Mouse (Mus musculus): Measurements from ENCODE around the gene Hist1h2bc. TPM values are rescaled to one million over a fixed set of nuclear protein-coding genes. Genes with fewer than 3 reads are reported as not detected.

The Hist1h2bc gene
- total RNA-seq (2015; ENCODE audit: low replicate concordance) (44.9 and 49.2 TPM in 2 replicates), total RNA-seq (2017; ENCODE audit: low replicate concordance) (164 and 206 TPM in 2 replicates)

DNA sequence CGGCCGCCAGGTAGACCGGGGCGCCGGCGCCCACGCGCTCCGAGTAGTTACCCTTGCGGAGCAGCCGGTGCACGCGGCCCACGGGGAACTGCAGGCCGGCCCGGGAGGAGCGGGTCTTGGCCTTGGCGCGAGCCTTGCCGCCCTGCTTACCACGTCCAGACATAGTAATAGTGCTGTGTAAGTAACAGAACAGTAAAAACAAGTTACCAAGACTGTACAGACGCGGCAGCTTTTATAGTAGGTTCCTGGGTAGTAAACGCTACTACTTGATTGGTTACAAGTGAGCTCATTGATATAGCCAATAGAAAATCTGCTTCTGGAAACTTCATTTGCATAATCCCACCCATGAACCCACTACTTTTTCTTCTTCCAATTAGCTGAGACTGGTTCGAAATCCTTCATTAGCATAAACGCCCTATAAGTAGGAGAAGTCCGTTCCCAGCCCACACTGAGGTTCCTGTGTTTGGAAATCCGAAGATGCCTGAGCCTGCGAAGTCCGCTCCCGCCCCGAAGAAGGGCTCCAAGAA is at the start of gene Hist1h2bc, which contains the start of gene Hist1h2ac:
Gene Hist1h2bc (plus strand): TSS at position 445 of the 527 bp plus-strand sequence.
Gene Hist1h2ac (minus strand): TSS at position 194 of the 527 bp plus-strand sequence.
- ATAC-seq (replicated peaks; ENCODE audit: low FRiP score, poor library complexity, severe bottlenecking): peak; percentile 87

- no peak for ATAC-seq (replicated peaks; ENCODE audit: low FRiP score, poor library complexity, severe bottlenecking)
These were observed 24.2 kb upstream of the Hist1h2bc start for GRCm38 (mm10) chr13:23659636-23660366.

DNA sequence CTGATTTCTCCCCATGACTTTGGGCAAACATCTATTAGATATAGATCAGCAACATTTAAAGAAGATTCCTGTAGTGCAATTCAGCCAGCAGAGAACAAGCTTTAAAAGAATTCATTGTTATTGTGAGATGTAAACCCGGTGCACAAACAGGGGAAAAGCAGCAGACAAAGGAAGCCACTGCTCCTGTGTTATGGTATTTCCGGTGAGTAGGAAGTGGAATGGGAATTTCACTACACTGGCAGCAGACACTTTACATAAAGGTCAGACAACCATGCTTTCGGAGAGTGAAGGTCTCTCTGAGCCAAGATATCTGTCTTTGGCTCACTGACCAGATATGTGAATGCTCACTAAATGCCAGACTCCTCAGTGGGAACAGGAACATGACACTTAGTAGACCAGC is 21.5 kb upstream of the Hist1h2bc start:
- no peak for ATAC-seq (replicated peaks; ENCODE audit: low FRiP score, poor library complexity, severe bottlenecking)

GRCm38 (mm10) chr13:23681990-23682582 is 1.9 kb upstream of the Hist1h2bc start:
- ATAC-seq (replicated peaks; ENCODE audit: low FRiP score, poor library complexity, severe bottlenecking): no peak

- no peak for ATAC-seq (replicated peaks; ENCODE audit: low FRiP score, poor library complexity, severe bottlenecking)
These were observed 1.4 kb upstream of the Hist1h2bc start for GRCm38 (mm10) chr13:23682623-23682946.

- 0 out of 2 replicates have a peak, but pooled peaks have one; percentile 19 for ATAC-seq (replicated peaks; ENCODE audit: low FRiP score, poor library complexity, severe bottlenecking)
These were observed 848 bp upstream of the Hist1h2bc start for GRCm38 (mm10) chr13:23682947-23683754.

GRCm38 (mm10) chr13:23684295-23684945 is 421 bp downstream of the Hist1h2bc start:
- ATAC-seq (replicated peaks; ENCODE audit: low FRiP score, poor library complexity, severe bottlenecking): peak; percentile 65

DNA sequence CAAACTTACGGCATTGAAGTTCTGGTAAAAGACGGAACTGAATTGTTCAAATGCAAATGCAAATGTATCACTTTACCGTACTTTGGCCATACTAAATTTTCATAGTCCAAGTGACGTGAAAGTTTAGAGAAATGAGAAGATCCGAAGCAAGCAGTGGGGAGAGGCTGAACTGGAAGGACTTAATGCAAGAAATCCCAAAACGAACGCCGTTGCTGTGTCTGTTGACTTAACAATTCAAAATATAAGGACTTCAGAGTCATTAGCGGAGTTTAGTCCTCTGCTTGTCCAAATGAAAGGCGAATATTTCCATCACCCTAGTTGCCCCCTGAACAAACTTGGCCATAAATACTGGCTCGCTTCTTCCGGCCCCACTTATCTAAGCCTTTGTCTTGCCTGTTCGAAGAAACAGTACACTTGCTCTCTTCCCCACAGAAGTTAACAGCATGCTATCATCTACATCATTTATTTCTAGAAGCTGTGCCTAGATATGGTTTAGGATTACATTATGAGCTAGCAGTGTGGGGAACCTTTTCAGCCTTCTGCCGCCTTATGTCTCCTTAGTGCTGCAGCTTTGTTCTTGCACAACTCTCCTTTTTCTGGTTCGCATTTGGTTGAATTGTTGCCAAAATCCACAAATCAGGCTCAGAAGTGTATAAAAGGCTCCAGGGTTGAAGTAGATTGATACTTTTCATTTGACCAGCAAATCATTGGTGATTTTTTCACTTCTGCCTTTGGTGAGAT is 1.3 kb downstream of the Hist1h2bc start:
- peak; percentile 14 for ATAC-seq (replicated peaks; ENCODE audit: low FRiP score, poor library complexity, severe bottlenecking)

DNA sequence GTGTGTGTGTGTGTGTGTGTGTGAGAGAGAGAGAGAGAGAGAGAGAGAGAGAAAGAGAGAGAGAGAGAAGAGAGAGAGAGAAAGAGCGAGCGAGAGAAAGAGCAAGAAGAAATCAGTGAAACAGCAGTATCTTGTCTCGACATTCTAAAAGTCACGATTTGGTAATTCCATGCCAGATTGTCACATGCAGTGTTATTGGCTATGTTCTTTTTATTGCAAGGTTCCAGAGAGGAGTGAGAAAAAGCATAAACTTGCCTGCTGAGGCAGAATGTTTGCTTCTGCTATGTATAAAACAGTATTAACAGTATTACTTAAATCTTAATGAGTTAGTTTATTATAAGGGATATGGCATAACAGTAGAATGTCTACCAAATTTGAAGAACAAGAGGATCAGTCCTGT is 2.0 kb downstream of the Hist1h2bc start:
- no peak for ATAC-seq (replicated peaks; ENCODE audit: low FRiP score, poor library complexity, severe bottlenecking)

DNA sequence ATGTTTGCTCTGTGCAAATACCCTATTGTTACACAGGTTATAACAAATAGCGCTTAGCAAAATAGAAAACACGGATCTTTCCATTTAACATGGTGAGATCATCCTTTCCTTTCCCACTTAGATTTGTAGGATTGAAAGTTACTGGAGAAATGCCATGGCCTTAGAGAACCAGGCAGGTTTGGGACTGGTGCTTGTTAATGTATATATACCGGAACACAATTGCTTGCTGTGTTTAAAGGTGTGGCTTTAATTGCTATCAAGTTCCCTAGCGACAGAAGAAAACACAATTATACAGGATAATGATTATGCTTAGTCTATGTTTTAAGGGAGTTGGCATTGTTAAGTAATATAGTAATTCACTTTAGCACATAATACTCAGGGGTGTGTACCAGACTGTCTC is 3.2 kb downstream of the Hist1h2bc start:
- no peak for ATAC-seq (replicated peaks; ENCODE audit: low FRiP score, poor library complexity, severe bottlenecking)

- no peak for ATAC-seq (replicated peaks; ENCODE audit: low FRiP score, poor library complexity, severe bottlenecking)
These were observed 3.9 kb downstream of the Hist1h2bc start for GRCm38 (mm10) chr13:23687907-23688306.

DNA sequence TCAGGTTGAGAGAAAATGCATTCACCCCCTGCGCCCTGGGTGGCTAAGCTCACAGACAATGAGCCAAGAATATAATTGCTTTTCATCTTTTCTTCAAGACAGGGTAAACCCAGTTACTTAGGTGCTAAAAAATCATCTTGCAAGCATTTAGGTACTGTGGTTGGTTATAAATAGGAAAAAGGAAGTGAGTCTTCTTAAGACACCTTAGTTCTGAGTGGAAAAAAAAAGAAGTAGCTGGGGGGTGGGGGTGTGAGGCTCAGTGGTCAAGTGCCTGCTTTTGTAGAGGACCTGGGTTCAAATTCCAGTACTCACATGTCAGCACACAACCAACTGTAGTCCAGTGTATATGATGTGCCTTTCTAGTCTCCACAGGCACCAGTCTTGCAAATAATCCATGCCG is 5.0 kb downstream of the Hist1h2bc start:
- ATAC-seq (replicated peaks; ENCODE audit: low FRiP score, poor library complexity, severe bottlenecking): no peak

GRCm38 (mm10) chr13:23689459-23689858 is 5.5 kb downstream of the Hist1h2bc start:
- no peak for ATAC-seq (replicated peaks; ENCODE audit: low FRiP score, poor library complexity, severe bottlenecking)

- no peak for ATAC-seq (replicated peaks; ENCODE audit: low FRiP score, poor library complexity, severe bottlenecking)
These were observed 9.9 kb downstream of the Hist1h2bc start for GRCm38 (mm10) chr13:23693856-23694440.

DNA sequence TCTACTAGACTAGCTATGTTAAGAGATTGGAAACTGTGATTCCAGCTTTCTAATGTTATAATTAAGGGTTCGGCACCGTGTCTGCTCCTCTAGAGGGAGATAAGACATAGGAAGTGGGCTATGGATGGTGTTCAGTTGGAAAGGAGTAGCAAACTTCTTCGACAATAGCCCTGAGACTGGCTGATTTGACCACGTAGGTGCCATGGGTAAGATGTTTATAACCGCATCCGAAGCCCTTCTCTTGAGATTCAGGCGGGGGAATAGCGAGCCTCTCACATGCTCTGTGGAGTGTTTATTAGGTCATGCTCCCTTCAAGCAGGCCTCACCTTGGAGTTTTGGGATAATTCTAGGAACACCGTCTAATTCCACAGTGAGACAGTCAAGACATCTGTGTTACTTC is 11.0 kb downstream of the Hist1h2bc start:
- no peak for ATAC-seq (replicated peaks; ENCODE audit: low FRiP score, poor library complexity, severe bottlenecking)

DNA sequence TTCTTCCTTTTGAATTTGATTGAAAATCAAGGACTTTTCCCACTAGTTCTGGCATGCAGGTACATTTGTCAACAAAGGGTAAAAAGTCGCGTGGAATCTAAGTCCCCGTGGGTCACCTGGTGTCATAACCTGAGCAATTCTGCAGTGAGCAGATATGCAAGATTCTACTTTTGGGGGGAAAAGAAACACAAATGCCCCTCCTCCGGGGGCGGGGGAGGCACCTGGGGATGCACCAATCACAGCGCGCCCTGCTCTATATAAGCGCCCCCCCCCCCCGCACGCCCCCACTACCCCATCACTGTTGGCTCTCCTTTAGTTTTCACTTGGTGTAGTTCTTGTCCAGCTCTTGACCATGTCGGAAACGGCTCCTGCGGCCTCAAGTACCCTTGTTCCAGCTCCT is 11.5 kb downstream of the Hist1h2bc start, which contains the start of gene Hist1h1t:
Gene Hist1h1t (plus strand): TSS at position 301 of the 400 bp plus-strand sequence.
- ATAC-seq (replicated peaks; ENCODE audit: low FRiP score, poor library complexity, severe bottlenecking): no peak

DNA sequence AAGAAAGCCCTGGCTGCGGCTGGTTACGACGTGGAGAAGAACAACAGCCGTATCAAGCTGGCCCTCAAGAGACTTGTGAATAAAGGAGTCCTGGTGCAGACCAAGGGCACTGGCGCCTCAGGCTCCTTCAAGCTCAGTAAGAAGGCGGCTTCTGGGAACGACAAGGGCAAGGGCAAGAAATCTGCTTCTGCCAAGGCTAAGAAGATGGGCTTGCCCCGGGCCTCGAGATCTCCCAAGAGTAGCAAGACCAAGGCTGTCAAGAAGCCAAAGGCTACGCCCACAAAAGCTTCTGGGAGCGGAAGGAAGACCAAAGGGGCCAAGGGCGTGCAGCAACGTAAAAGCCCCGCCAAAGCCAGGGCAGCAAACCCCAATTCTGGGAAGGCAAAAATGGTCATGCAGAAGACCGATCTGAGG is 12.1 kb downstream of the Hist1h2bc start:
- ATAC-seq (replicated peaks; ENCODE audit: low FRiP score, poor library complexity, severe bottlenecking): 0 out of 2 replicates have a peak, but pooled peaks have one; percentile 23

GRCm38 (mm10) chr13:23697491-23698299 is 13.7 kb downstream of the Hist1h2bc start:
- peak; percentile 71 for ATAC-seq (replicated peaks; ENCODE audit: low FRiP score, poor library complexity, severe bottlenecking)

All from erythroblast, adult 5-6 weeks (primary cell).